Mouse (Mus musculus): ENCODE measurements around the gene Lamb3.
"Not testable (repeated sequence)": the region's sequence is repeated elsewhere in the genome, so short reads cannot be mapped to it uniquely, and the experiment has no call there.

DNA sequence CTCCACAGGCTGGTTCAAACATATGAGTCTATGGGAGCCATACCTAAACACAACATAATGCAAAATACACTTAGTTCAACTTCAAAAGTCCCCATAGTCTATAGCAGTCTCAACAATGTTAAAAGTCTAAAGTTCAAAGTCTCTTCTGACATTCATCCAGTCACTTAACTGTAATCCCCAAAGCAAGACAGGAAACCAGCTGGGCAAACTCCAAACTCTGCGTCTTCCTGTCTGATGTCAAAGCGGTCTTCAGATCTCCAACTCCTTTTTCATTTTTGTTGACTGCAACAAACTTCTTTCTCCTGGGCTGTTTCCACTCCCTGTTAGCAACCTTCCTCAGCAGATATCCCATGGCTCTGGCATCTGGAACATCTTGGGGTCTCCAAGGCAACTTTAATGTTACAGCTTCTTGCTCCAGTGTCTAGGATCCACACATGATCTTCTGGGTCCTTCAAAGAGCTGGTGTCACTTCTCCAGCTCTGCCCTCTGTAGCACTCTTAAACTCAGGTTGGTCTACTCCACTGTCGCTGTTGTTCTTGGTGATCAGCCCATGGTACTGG is 78.3 kb downstream of the Lamb3 start:
- TF ChIP-seq GABPA (IDR thresholded peaks at IDR 0.05; ENCODE audit: insufficient replicate concordance, low read depth, low read length); POLR2A (IDR thresholded peaks at IDR 0.05; ENCODE audit: low read depth, low read length); CHD2 (IDR thresholded peaks at IDR 0.05; ENCODE audit: low read length); ZC3H11A (IDR thresholded peaks at IDR 0.05; ENCODE audit: low read depth, low read length): not testable (repeated sequence)

All from CH12.LX (cell line).